In the genomic region with DNA sequence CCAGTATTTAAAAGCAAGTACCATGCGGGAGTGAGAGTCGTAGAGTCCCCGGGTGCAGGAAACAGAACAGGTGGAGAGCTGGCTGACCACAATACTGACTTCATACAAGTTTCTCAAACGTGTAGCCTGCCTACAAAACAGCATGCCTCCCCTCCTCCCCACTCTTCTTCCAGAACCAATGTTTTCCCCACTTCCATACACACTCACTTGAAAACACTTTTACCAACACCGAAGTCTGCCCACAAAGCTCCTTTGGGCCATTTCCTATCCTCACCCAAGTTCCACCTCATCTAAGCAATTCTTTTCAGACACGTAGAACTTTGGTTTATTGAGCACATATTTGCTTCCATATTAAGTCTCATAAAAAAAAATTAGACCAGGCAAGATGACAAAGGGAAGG, we compare ENCODE assay signal across 25 mouse cellular contexts. TPM values are rescaled to one million over a fixed set of nuclear protein-coding genes. Genes with fewer than 3 reads are reported as not detected.
DNase-seq lines count a peak whose midpoint lies in the region; ATAC-seq lines count a peak whose summit lies in the region.
"Had no signal": no experiment of that assay in that cellular context is flagged by ENCODE, and none has a peak within 500 bp of the region (broad histone marks: within the 10 kb centered on the region; RNA-seq: fewer than 3 reads in every experiment).

No protein-coding gene starts in this region.

- no peaks in the 10 kb centered on the region for H3K9me3 ChIP-seq in hindbrain, embryonic 11.5 days (ENCODE audit: control insufficient read depth, low read length)
- no peaks in the 10 kb centered on the region for H3K9me3 ChIP-seq in hindbrain, embryonic 10.5 days
- no peaks in the 10 kb centered on the region for H3K9me3 ChIP-seq in neural tube, embryonic 15.5 days (replicated peaks)
- H3K9me3 ChIP-seq in intestine, embryonic 16.5 days (ENCODE audit: control insufficient read depth, low read length), result no peaks in the 10 kb centered on the region
- H3K9me3 ChIP-seq: forebrain, embryonic 15.5 days; heart, embryonic 15.5 days; limb, embryonic 15.5 days; liver, embryonic 15.5 days had no signal

- DNase-seq in hindbrain, embryonic 11.5 days (ENCODE audit: low spot score), result peak; percentile 47
- DNase-seq in hindbrain, embryonic 10.5 days (ENCODE audit: low spot score), result no peak
- DNase-seq in neural tube, embryonic 10.5 days (ENCODE audit: extremely low spot score, low spot score), result peak; percentile 23
- DNase-seq in left cerebral cortex, postnatal 4 days, result no peak
- DNase-seq in heart, adult 8-10 months (ENCODE audit: low spot score), result no peak
- DNase-seq: adrenal gland, postnatal 10 days; cerebellum, adult 11 months; cerebellum, postnatal 10 days; gastrocnemius, postnatal 25 days; heart, adult 2 months; heart, postnatal 4 days; midbrain, embryonic 14.5 days; retina, postnatal 1 day; right cerebral cortex, postnatal 4 days; thymus, postnatal 14 days had no signal

- peaks cover 99% of the 10 kb centered on the region for H3K27me3 ChIP-seq in hindbrain, embryonic 11.5 days (ENCODE audit: control insufficient read depth, insufficient read depth, low read length)
- peaks cover 100% of the 10 kb centered on the region for H3K27me3 ChIP-seq in hindbrain, embryonic 10.5 days (ENCODE audit: insufficient read depth, poor library complexity, severe bottlenecking)
- H3K27me3 ChIP-seq in neural tube, embryonic 15.5 days (replicated peaks), result peaks cover 97% of the 10 kb centered on the region
- H3K27me3 ChIP-seq in intestine, embryonic 16.5 days (replicated peaks; ENCODE audit: control insufficient read depth, insufficient read depth, low read length), result peaks cover 79% of the 10 kb centered on the region

- H3K4me3 ChIP-seq in hindbrain, embryonic 11.5 days (ENCODE audit: low read depth, low read length), result no peak overlapping the region
- H3K4me3 ChIP-seq in hindbrain, embryonic 10.5 days, result no peak overlapping the region
- no peak overlapping the region for H3K4me3 ChIP-seq in neural tube, embryonic 15.5 days (replicated peaks)
- peak overlapping the region; percentile 67 for H3K4me3 ChIP-seq in intestine, embryonic 16.5 days (ENCODE audit: low read length)
- H3K4me3 ChIP-seq: forebrain, embryonic 15.5 days; heart, adult 2 months; liver, embryonic 15.5 days; myocyte had no signal

- H3K4me1 ChIP-seq in hindbrain, embryonic 11.5 days (replicated peaks; ENCODE audit: control insufficient read depth, insufficient read depth, low read length), result peaks cover 15% of the 10 kb centered on the region
- H3K4me1 ChIP-seq in hindbrain, embryonic 10.5 days (replicated peaks), result peaks cover 55% of the 10 kb centered on the region
- peaks cover 38% of the 10 kb centered on the region for H3K4me1 ChIP-seq in neural tube, embryonic 15.5 days
- H3K4me1 ChIP-seq in intestine, embryonic 16.5 days (ENCODE audit: control insufficient read depth, insufficient read depth, low read length), result peaks cover 16% of the 10 kb centered on the region

- no peak overlapping the region for H3K9ac ChIP-seq in hindbrain, embryonic 11.5 days (ENCODE audit: low read depth, low read length)
- no peak overlapping the region for H3K9ac ChIP-seq in neural tube, embryonic 15.5 days (replicated peaks)
- H3K9ac ChIP-seq in intestine, embryonic 16.5 days (ENCODE audit: low read depth, low read length), result 0 out of 2 replicates have a peak overlapping the region, but pooled peaks have one; percentile 29
- H3K9ac ChIP-seq: forebrain, embryonic 15.5 days; heart, embryonic 15.5 days; limb, embryonic 15.5 days; liver, embryonic 15.5 days had no signal

- H3K36me3 ChIP-seq in hindbrain, embryonic 11.5 days (ENCODE audit: control insufficient read depth, insufficient read depth, low read length), result no peaks in the 10 kb centered on the region
- H3K36me3 ChIP-seq in hindbrain, embryonic 10.5 days, result no peaks in the 10 kb centered on the region
- no peaks in the 10 kb centered on the region for H3K36me3 ChIP-seq in neural tube, embryonic 15.5 days
- H3K36me3 ChIP-seq in intestine, embryonic 16.5 days (ENCODE audit: control insufficient read depth, insufficient read depth, low read length), result no peaks in the 10 kb centered on the region
- H3K36me3 ChIP-seq: forebrain, embryonic 15.5 days; heart, embryonic 15.5 days; limb, embryonic 15.5 days; liver, embryonic 15.5 days had no signal

- intact Hi-C loops in left cerebral cortex, postnatal 4 days (cut with DNase I), result loop anchor here (5.0 to 10.0 kb wide), 2 partner anchors 636 to 718 kb away; no protein-coding TSS in a partner anchor

- no peak overlapping the region for H3K27ac ChIP-seq in hindbrain, embryonic 11.5 days (ENCODE audit: low read depth, low read length)
- no peak overlapping the region for H3K27ac ChIP-seq in hindbrain, embryonic 10.5 days
- no peak overlapping the region for H3K27ac ChIP-seq in neural tube, embryonic 15.5 days (replicated peaks)
- H3K27ac ChIP-seq in intestine, embryonic 16.5 days (ENCODE audit: low read length), result no peak overlapping the region
- H3K27ac ChIP-seq: forebrain, embryonic 15.5 days; heart, adult 2 months; heart, embryonic 15.5 days; limb, embryonic 15.5 days; liver, embryonic 15.5 days had no signal

- ATAC-seq in hindbrain, embryonic 11.5 days (ENCODE audit: low FRiP score), result no peak
- no peak for ATAC-seq in neural tube, embryonic 15.5 days (ENCODE audit: low FRiP score)
- ATAC-seq in intestine, embryonic 16.5 days, result no peak
- ATAC-seq: activated CD4-positive, CD25-positive, alpha-beta regulatory T cell, adult 4 months; CD4-positive, CD25-positive, alpha-beta regulatory T cell, adult 4 months; forebrain, embryonic 15.5 days had no signal

- 1% methylated on average over 6 of the region's 6 CpGs for WGBS in hindbrain, embryonic 11.5 days
- WGBS in hindbrain, embryonic 10.5 days, result 3% methylated on average over 6 of the region's 6 CpGs
- 3% methylated on average over 6 of the region's 6 CpGs for WGBS in neural tube, embryonic 15.5 days
- 15% methylated on average over 6 of the region's 6 CpGs for WGBS in intestine, embryonic 16.5 days

- no peak overlapping the region for H3K4me2 ChIP-seq in hindbrain, embryonic 11.5 days (replicated peaks; ENCODE audit: low read depth, low read length)
- H3K4me2 ChIP-seq in neural tube, embryonic 15.5 days, result no peak overlapping the region
- peak overlapping the region; percentile 83 for H3K4me2 ChIP-seq in intestine, embryonic 16.5 days (ENCODE audit: low read depth, low read length)
- H3K4me2 ChIP-seq: forebrain, embryonic 15.5 days; heart, embryonic 15.5 days; limb, embryonic 15.5 days; liver, embryonic 15.5 days had no signal

RNA-seq across cellular contexts. Expression of gene Foxf2, which starts 2.3 kb away (rescaled TPM):
- 4.8 and 9.1 TPM in 2 replicates for polyA plus RNA-seq in hindbrain, embryonic 11.5 days (2014; fragmentation: Nextera tagmentation; extraction: Ambion mirVana)
- polyA plus RNA-seq in hindbrain, embryonic 10.5 days (2016; fragmentation: Nextera tagmentation; extraction: Ambion mirVana), result 5.7 and 11.8 TPM in 2 replicates
- 4.5 and 6.3 TPM in 2 replicates for polyA plus RNA-seq in neural tube, embryonic 15.5 days (2015; fragmentation: Nextera tagmentation; extraction: Ambion mirVana)
- polyA plus RNA-seq in intestine, embryonic 16.5 days (2015; fragmentation: Nextera tagmentation; extraction: Ambion mirVana), result 11.4 and 13.7 TPM in 2 replicates
- total RNA-seq in left cerebral cortex, postnatal 4 days (2021), result 10 to 100 TPM; 10.2 to 10.7 TPM
- under 1 TPM in 2 of 4 experiments, not detected in 2; 0.16 to 0.19 TPM for total RNA-seq in heart, adult 8-10 months (2022)
- total RNA-seq: adrenal gland, postnatal 10 days; gastrocnemius, postnatal 25 days; heart, postnatal 4 days had no signal
- polyA plus RNA-seq: activated CD4-positive, CD25-positive, alpha-beta regulatory T cell, adult 4 months; CD4-positive, CD25-positive, alpha-beta regulatory T cell, adult 4 months; testis, adult 2 months had no signal

Comparison
In these comparisons a context has a peak if more than half of its experiments do, and no peak if none do; other contexts are left out.
1. DNase-seq: peak in hindbrain, embryonic 11.5 days (single experiment) and neural tube, embryonic 10.5 days (single experiment); none in hindbrain, embryonic 10.5 days (single experiment), left cerebral cortex, postnatal 4 days (single experiment) and heart, adult 8-10 months (single experiment).